Mouse (Mus musculus) urinary bladder, postnatal 14 days (tissue): ENCODE measurements around the gene Rxra.

Experiments used
- DNase-seq: peaks from one replicate; pipeline ENCODE4 v3.0.0; 2021; ENCODE audit warnings: low spot score

Gene Rxra

GRCm38 (mm10) chr2:27670746-27671145 lies 5.5 kb upstream of the Rxra start:
- DNase-seq, result no peak

- peak; percentile 75 for DNase-seq
These were observed 4.6 kb upstream of the Rxra start for GRCm38 (mm10) chr2:27671633-27672091.

- peak; percentile 83 for DNase-seq
These were observed 462 bp downstream of the Rxra start for GRCm38 (mm10) chr2:27676478-27677325.

GRCm38 (mm10) chr2:27677411-27678310 lies 1.4 kb downstream of the Rxra start:
- DNase-seq, result peak; percentile 47

GRCm38 (mm10) chr2:27678331-27678730 lies 2.1 kb downstream of the Rxra start:
- no peak for DNase-seq

- DNase-seq, result no peak
These were observed 2.7 kb downstream of the Rxra start for GRCm38 (mm10) chr2:27678836-27679480.

- DNase-seq, result no peak
These were observed 3.4 kb downstream of the Rxra start for GRCm38 (mm10) chr2:27679621-27680025.

- no peak for DNase-seq
These were observed 3.8 kb downstream of the Rxra start for GRCm38 (mm10) chr2:27680058-27680457.

GRCm38 (mm10) chr2:27680595-27680994 lies 4.4 kb downstream of the Rxra start:
- no peak for DNase-seq

- no peak for DNase-seq
These were observed 5.2 kb downstream of the Rxra start for GRCm38 (mm10) chr2:27681426-27681825.

GRCm38 (mm10) chr2:27682096-27682495 lies 5.9 kb downstream of the Rxra start:
- DNase-seq, result no peak

GRCm38 (mm10) chr2:27684017-27684657 lies 7.9 kb downstream of the Rxra start:
- no peak for DNase-seq

- DNase-seq, result no peak
These were observed 9.7 kb downstream of the Rxra start for GRCm38 (mm10) chr2:27685917-27686316.

- no peak for DNase-seq
These were observed 10.1 kb downstream of the Rxra start for GRCm38 (mm10) chr2:27686335-27686734.

- no peak for DNase-seq
These were observed 10.8 kb downstream of the Rxra start for GRCm38 (mm10) chr2:27687041-27687440.

- DNase-seq, result no peak
These were observed 11.7 kb downstream of the Rxra start for GRCm38 (mm10) chr2:27687973-27688372.

GRCm38 (mm10) chr2:27690714-27691113 lies 14.5 kb downstream of the Rxra start:
- no peak for DNase-seq

- DNase-seq, result no peak
These were observed 15.0 kb downstream of the Rxra start for GRCm38 (mm10) chr2:27691139-27691720.

GRCm38 (mm10) chr2:27692608-27693007 lies 16.4 kb downstream of the Rxra start:
- DNase-seq, result no peak

GRCm38 (mm10) chr2:27693684-27694083 lies 17.4 kb downstream of the Rxra start:
- DNase-seq, result no peak

- peak; percentile 85 for DNase-seq
These were observed 23.3 kb downstream of the Rxra start for GRCm38 (mm10) chr2:27699574-27699973.
